Mouse (Mus musculus): ENCODE data around the gene Mesd. TPM values are rescaled to one million over a fixed set of nuclear protein-coding genes. Genes with fewer than 3 reads are reported as not detected.

The Mesd gene
- polyA plus RNA-seq, 1 experiment from 2014 or later = 55.6 TPM

DNA sequence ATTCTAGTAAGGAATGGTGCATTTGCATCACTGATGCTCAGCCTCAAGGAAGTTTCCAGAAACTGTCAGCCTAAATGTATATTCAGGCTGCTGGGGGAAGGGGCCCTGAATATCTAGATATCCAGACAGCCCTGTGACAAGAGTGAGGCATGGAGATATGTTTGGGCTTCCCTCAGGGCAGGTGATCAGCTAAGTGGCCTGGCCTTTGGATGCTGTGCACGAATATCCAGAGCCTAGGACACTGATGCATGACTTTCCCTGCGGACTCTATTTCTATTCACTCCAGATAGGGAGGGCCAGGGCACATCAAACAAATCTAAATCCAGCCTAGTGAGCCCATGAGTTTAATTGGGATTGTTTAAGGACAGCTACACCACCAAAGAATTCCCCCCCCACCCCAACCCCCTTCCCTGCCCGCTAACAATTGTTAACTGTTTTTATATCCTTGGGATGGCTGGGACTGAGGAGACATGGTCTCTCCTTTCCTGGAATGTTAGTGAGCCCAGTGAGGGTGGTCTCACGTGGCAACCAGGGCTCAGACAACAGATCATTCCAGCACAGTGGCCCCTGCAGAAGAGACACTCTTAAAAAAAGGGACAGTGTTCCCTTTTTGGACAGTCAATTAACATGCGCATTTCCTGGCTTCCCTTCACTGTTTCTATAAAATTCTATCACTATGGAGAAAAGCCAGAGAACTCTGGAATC is 14.3 kb upstream of the Mesd start:
- no peaks in the 10 kb centered on the region for H3K4me1 ChIP-seq (ENCODE audit: control insufficient read depth, insufficient read depth, low read length)
- H3K4me3 ChIP-seq (ENCODE audit: low read depth, low read length) = no peak overlapping the region
- no peak overlapping the region for H3K4me2 ChIP-seq (ENCODE audit: low read depth, low read length)
- no peak for ATAC-seq (ENCODE audit: low read depth)
- WGBS = 38% methylated on average over 5 of the region's 5 CpGs
- H3K27me3 ChIP-seq (ENCODE audit: control insufficient read depth, insufficient read depth, low read length) = no peaks in the 10 kb centered on the region
- H3K36me3 ChIP-seq (ENCODE audit: control insufficient read depth, insufficient read depth, low read length) = no peaks in the 10 kb centered on the region
- no peaks in the 10 kb centered on the region for H3K9me3 ChIP-seq (ENCODE audit: control insufficient read depth, low read length)
- H3K9ac ChIP-seq (replicated peaks; ENCODE audit: low read depth, low read length) = no peak overlapping the region
- no peak overlapping the region for H3K27ac ChIP-seq (ENCODE audit: low read depth, low read length)

- Histone ChIP-seq H3K27ac (ENCODE audit: low read depth, low read length) (no peak overlapping the region), H3K4me1 (ENCODE audit: control insufficient read depth, insufficient read depth, low read length) (peaks cover 25% of the 10 kb centered on the region), H3K4me2 (ENCODE audit: low read depth, low read length) (no peak overlapping the region), H3K36me3 (ENCODE audit: control insufficient read depth, insufficient read depth, low read length) (0 out of 2 replicates have a peak, but pooled peaks cover 6% of the 10 kb centered on the region), H3K9ac (replicated peaks; ENCODE audit: low read depth, low read length) (no peak overlapping the region), H3K4me3 (ENCODE audit: low read depth, low read length) (no peak overlapping the region), H3K9me3 (ENCODE audit: control insufficient read depth, low read length) (no peaks in the 10 kb centered on the region), H3K27me3 (ENCODE audit: control insufficient read depth, insufficient read depth, low read length) (no peaks in the 10 kb centered on the region)
- no peak for ATAC-seq (ENCODE audit: low read depth)
- WGBS = 82% methylated on average over 3 of the region's 3 CpGs
Measured at GRCm38 (mm10) chr7:83877088-83877487, 7.2 kb upstream of the Mesd start.

DNA sequence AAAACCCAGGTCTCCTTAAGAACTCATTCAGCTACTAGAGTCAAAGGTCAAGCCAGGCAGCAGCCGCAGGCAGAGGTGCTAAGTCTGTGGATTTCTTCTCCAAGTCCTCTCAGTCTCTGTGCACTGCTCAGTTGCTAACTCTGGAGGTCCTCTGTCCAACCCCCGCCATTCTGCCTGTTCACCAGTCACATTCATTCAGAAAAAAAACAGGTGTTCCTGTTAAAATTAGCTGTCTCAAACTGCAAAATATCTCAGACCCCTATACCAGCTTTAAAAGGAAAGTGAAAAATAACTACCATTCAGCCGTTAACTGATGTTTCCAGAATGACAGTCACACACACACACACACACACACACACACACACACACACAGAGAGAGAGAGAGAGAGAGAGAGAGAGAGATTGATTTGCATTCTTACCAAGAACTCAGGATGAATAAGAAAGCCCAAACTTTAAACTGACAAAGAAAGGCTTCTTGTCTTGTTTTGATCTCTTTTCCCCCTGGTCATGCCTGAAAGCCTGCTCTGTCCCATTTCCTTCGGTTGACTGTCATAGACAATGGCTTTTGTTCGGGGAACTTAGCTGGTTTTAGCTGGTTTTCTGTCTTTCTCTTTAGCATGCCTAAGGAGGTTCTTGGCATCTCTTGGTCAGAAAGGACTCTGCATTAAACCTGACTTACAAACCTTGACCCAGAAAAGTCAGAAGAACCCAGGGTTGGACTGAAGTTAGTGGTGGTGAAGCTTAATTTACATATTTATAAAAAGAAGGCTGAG is 5.4 kb upstream of the Mesd start:
- Histone ChIP-seq H3K27ac (ENCODE audit: low read depth, low read length) (no peak overlapping the region), H3K4me3 (ENCODE audit: low read depth, low read length) (no peak overlapping the region), H3K4me1 (ENCODE audit: control insufficient read depth, insufficient read depth, low read length) (peaks cover 34% of the 10 kb centered on the region)

DNA sequence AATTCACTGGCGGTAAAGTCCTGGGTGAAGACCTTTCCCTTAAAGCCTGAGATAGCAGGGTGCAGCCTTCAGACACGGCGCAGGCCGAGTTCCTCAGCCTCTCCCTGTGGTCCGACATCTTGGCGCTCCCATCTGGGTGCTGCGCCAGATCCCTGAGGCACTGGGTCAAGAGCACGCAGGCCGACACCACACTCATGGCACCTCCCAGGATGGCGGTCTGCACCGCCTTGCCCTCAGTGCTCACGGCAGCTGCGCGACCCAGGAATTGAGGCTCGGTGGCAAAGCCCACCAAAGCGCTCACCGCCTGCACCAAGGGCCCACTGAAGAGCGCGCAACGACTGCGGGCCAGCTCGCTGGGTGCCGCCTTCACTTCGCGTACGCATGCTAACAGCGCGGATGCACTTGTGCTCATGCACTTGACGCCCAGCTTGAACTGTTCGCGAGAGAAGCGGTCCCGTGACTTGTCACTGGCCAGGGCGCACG is 2.1 kb upstream of the Mesd start:
- H3K4me1 ChIP-seq (ENCODE audit: control insufficient read depth, insufficient read depth, low read length) = peaks cover 34% of the 10 kb centered on the region
- no peak overlapping the region; the same call in 1 of the 2 replicates for H3K9ac ChIP-seq (replicated peaks; ENCODE audit: low read depth, low read length)
- WGBS = 88% methylated on average over 35 of the region's 35 CpGs
- no peaks in the 10 kb centered on the region for H3K27me3 ChIP-seq (ENCODE audit: control insufficient read depth, insufficient read depth, low read length)
- ATAC-seq (ENCODE audit: low read depth) = no peak
- H3K4me2 ChIP-seq (ENCODE audit: low read depth, low read length) = peak overlapping the region; percentile 81
- H3K4me3 ChIP-seq (ENCODE audit: low read depth, low read length) = peak overlapping the region; percentile 79
- H3K9me3 ChIP-seq (ENCODE audit: control insufficient read depth, low read length) = no peaks in the 10 kb centered on the region
- H3K27ac ChIP-seq (ENCODE audit: low read depth, low read length) = no peak overlapping the region; the same call in 1 of the 2 replicates
- H3K36me3 ChIP-seq (ENCODE audit: control insufficient read depth, insufficient read depth, low read length) = 0 out of 2 replicates have a peak, but pooled peaks cover under 1% of the 10 kb centered on the region

More for the DNA sequence above, 5.4 kb upstream of the Mesd start:
- no peaks in the 10 kb centered on the region for H3K9me3 ChIP-seq (ENCODE audit: control insufficient read depth, low read length)
- WGBS = 9% methylated on average over 5 of the region's 5 CpGs
- 0 out of 2 replicates have a peak, but pooled peaks cover 6% of the 10 kb centered on the region for H3K36me3 ChIP-seq (ENCODE audit: control insufficient read depth, insufficient read depth, low read length)
- H3K27me3 ChIP-seq (ENCODE audit: control insufficient read depth, insufficient read depth, low read length) = no peaks in the 10 kb centered on the region
- no peak for ATAC-seq (ENCODE audit: low read depth)
- H3K9ac ChIP-seq (replicated peaks; ENCODE audit: low read depth, low read length) = no peak overlapping the region; the same call in 1 of the 2 replicates
- peak overlapping the region; percentile 29; the same call in 1 of the 2 replicates for H3K4me2 ChIP-seq (ENCODE audit: low read depth, low read length)

DNA sequence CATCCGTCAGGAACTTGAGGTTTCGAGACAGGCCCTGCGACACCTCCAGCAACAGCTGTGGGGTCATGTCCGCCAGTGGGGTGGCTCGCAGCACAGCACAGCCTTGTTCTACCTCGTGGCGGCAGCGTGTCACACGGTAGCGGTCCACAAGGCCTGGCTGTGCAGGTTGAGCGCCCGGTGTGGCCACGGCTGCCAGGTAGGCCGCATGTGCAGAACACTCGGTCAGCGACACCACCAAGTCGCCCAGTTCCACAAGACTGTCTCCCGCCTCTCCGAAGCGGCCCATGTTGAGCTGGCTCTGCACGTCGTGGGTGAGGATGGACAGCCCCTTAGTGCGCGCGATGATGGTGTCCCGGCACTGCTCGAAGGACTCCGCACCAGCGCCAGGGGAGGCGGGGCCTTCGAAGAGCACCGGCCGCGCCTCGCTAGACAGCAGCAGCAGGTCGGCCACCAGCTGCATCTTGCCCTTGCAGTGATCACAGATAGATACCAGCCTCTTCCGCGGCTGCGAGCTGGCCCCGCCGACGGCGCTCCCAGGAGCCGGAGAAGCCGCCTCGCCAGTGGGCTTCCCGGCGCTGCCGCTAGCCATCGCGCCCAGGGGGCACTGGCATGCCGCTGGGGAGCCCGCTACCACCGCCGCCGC is 1.5 kb upstream of the Mesd start:
- Histone ChIP-seq H3K36me3 (ENCODE audit: control insufficient read depth, insufficient read depth, low read length) (no peaks in the 10 kb centered on the region), H3K4me1 (ENCODE audit: control insufficient read depth, insufficient read depth, low read length) (peaks cover 33% of the 10 kb centered on the region), H3K27ac (ENCODE audit: low read depth, low read length) (peak overlapping the region; percentile 93), H3K27me3 (ENCODE audit: control insufficient read depth, insufficient read depth, low read length) (no peaks in the 10 kb centered on the region), H3K4me2 (ENCODE audit: low read depth, low read length) (peak overlapping the region; percentile 81), H3K4me3 (ENCODE audit: low read depth, low read length) (peak overlapping the region; percentile 79), H3K9ac (replicated peaks; ENCODE audit: low read depth, low read length) (peak overlapping the region; percentile 90), H3K9me3 (ENCODE audit: control insufficient read depth, low read length) (no peaks in the 10 kb centered on the region)
- 21% methylated on average over 53 of the region's 56 CpGs for WGBS
- peak; percentile 25 for ATAC-seq (ENCODE audit: low read depth)

DNA sequence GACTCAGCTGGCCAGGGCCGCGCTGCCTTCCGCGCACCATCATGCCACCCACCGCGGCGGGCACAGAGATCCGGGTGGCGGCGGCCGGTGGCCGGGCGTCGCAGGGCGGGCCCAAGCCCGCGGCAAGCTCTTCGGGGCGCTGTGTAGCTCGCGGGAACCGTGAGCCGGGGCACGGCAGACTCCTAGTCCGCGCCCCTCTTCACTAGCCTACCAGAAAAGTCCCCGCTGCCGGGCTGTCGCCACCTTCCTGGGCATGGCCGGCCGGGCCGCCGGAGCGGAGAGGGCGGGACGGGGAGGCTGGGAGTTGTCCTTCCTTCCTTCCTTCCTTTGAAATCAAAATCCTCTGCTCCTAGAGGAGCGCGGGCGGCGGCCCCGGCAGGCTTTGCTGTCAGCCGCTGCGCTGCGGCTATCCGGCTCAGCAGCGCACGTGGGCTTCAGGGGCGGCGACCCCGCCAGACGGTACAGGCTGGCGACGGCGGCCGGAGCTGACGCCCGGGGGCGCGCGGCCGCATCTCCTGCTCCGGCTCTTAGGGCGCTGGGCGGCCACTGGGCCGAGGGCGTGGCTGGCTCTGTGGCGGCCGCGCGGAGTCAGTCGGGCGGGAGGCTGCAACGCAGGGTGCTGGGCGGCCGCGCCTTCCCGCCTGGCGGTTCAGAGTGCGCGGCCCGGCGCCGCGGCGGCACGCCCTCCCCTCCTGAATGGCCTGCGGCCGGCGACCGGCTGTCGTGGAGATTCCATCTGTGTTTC is 818 bp upstream of the Mesd start:
- ATAC-seq (ENCODE audit: low read depth) = peak; percentile 73
- Histone ChIP-seq H3K9ac (replicated peaks; ENCODE audit: low read depth, low read length) (peak overlapping the region; percentile 90), H3K9me3 (ENCODE audit: control insufficient read depth, low read length) (no peaks in the 10 kb centered on the region), H3K4me2 (ENCODE audit: low read depth, low read length) (peak overlapping the region; percentile 81), H3K4me1 (ENCODE audit: control insufficient read depth, insufficient read depth, low read length) (peaks cover 26% of the 10 kb centered on the region), H3K27ac (ENCODE audit: low read depth, low read length) (peak overlapping the region; percentile 93), H3K36me3 (ENCODE audit: control insufficient read depth, insufficient read depth, low read length) (no peaks in the 10 kb centered on the region), H3K4me3 (ENCODE audit: low read depth, low read length) (peak overlapping the region; percentile 79), H3K27me3 (ENCODE audit: control insufficient read depth, insufficient read depth, low read length) (no peaks in the 10 kb centered on the region)
- under 1% methylated on average over 87 of the region's 91 CpGs for WGBS

DNA sequence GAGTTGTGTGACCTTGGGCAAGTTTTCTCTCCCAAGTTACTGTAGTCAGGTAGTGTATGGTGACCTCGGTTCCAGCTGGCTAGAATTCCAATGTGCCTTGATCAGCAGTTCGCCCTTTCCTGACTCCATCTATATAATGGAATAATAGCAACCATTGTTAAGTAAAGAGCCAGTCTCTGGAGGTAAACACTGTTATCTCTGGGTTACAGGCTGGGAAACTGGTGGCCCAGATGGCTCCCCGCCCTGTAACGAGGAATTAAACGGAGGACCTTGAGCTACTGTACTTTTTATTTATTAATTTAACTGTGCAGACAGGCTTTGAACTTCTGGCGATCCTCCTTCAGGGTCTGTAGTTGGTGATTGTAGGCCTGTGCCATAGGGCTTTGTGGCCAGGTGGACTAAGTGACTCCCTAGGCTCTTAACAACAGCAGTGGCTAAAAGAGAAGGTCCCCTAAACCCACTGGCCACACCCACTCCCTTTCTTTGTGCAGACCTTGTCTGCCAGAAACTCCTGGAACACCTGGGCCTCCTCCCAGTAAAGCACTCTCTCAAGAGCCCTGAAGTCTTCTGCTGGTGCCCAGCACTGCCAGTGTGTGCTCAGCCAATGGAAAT is 761 bp downstream of the Mesd start:
- H3K4me3 ChIP-seq (ENCODE audit: low read depth, low read length) = peak overlapping the region; percentile 79
- H3K27ac ChIP-seq (ENCODE audit: low read depth, low read length) = peak overlapping the region; percentile 93
- H3K4me1 ChIP-seq (ENCODE audit: control insufficient read depth, insufficient read depth, low read length) = peaks cover 16% of the 10 kb centered on the region
- peak overlapping the region; percentile 90 for H3K9ac ChIP-seq (replicated peaks; ENCODE audit: low read depth, low read length)
- ATAC-seq (ENCODE audit: low read depth) = no peak
- H3K27me3 ChIP-seq (ENCODE audit: control insufficient read depth, insufficient read depth, low read length) = no peaks in the 10 kb centered on the region
- H3K36me3 ChIP-seq (ENCODE audit: control insufficient read depth, insufficient read depth, low read length) = no peaks in the 10 kb centered on the region
- H3K9me3 ChIP-seq (ENCODE audit: control insufficient read depth, low read length) = no peaks in the 10 kb centered on the region
- peak overlapping the region; percentile 81 for H3K4me2 ChIP-seq (ENCODE audit: low read depth, low read length)
- 41% methylated on average over 6 of the region's 6 CpGs for WGBS

GRCm38 (mm10) chr7:83885835-83886234 is 1.6 kb downstream of the Mesd start:
- no peak for ATAC-seq (ENCODE audit: low read depth)
- H3K4me1 ChIP-seq (ENCODE audit: control insufficient read depth, insufficient read depth, low read length) = peaks cover 15% of the 10 kb centered on the region

More at GRCm38 (mm10) chr7:83885835-83886234, 1.6 kb downstream of the Mesd start:
- Histone ChIP-seq H3K27me3 (ENCODE audit: control insufficient read depth, insufficient read depth, low read length) (no peaks in the 10 kb centered on the region), H3K36me3 (ENCODE audit: control insufficient read depth, insufficient read depth, low read length) (no peaks in the 10 kb centered on the region), H3K4me2 (ENCODE audit: low read depth, low read length) (no peak overlapping the region), H3K9me3 (ENCODE audit: control insufficient read depth, low read length) (no peaks in the 10 kb centered on the region), H3K27ac (ENCODE audit: low read depth, low read length) (no peak overlapping the region), H3K9ac (replicated peaks; ENCODE audit: low read depth, low read length) (no peak overlapping the region), H3K4me3 (ENCODE audit: low read depth, low read length) (no peak overlapping the region)
- 91% methylated on average over 4 of the region's 4 CpGs for WGBS

All from neural tube, embryonic 14.5 days (tissue).